Mouse (Mus musculus) myocyte (in vitro differentiated cells): ENCODE measurements around the gene Rab3gap2. TPM values are rescaled to one million over a fixed set of nuclear protein-coding genes. Genes with fewer than 3 reads are reported as not detected.

ENCODE experiments used
- H3K27me3 ChIP-seq: one replicate; pipeline ENCODE4 v1.6.1; 2011; ENCODE audit not compliant: control insufficient read depth, insufficient read depth, insufficient read length
- H3K36me3 ChIP-seq: one replicate; pipeline ENCODE4 v1.6.1; 2011; ENCODE audit not compliant: control insufficient read depth, insufficient read depth
- H3K4me2 ChIP-seq: one replicate; pipeline ENCODE4 v1.6.1; 2011; ENCODE audit warnings: low read depth, control low read depth
- H3K4me3 ChIP-seq: one replicate; pipeline ENCODE4 v1.5.1; 2011; ENCODE audit warnings: mild to moderate bottlenecking, control low read depth, moderate library complexity
- H3K79me2 ChIP-seq: one replicate; pipeline ENCODE4 v1.6.1; 2011; ENCODE audit not compliant: control insufficient read depth, insufficient read depth
- H3ac ChIP-seq: one replicate; pipeline ENCODE4 v1.6.1; 2011; ENCODE audit not compliant: control insufficient read depth, insufficient read length
- CEBPB ChIP-seq: IDR thresholded peaks from 2 replicates; pipeline ENCODE4 v1.6.1; 2011; ENCODE audit warnings: mild to moderate bottlenecking, moderate library complexity; ENCODE audit not compliant: poor library complexity, insufficient read depth, severe bottlenecking
- E2F4 ChIP-seq: IDR thresholded peaks from one replicate; pipeline ENCODE4 v1.6.1; 2011; ENCODE audit warnings: mild to moderate bottlenecking, control low read depth, moderate library complexity; ENCODE audit not compliant: insufficient read depth
- MAX ChIP-seq: IDR thresholded peaks from one replicate; pipeline ENCODE4 v1.6.1; 2011; ENCODE audit warnings: low read depth, mild to moderate bottlenecking, control low read depth
- MYOD1 ChIP-seq, 3 experiments: IDR thresholded peaks; one replicate each; pipeline ENCODE4 v1.6.1; 2011; ENCODE audit warnings: control low read depth in 2 of 3, low read depth in 2 of 3, mild to moderate bottlenecking in 2 of 3, moderate library complexity in 1 of 3; ENCODE audit not compliant: insufficient read length in 2 of 3, control insufficient read depth in 1 of 3
- MYOG ChIP-seq, 3 experiments: IDR thresholded peaks; one replicate each; pipeline ENCODE4 v1.6.1; 2011; ENCODE audit warnings: control low read depth in 2 of 3, low read depth in 2 of 3, mild to moderate bottlenecking in 2 of 3; ENCODE audit not compliant: insufficient read length in 2 of 3, control insufficient read depth in 1 of 3, insufficient read depth in 1 of 3
- POLR2A ChIP-seq: IDR thresholded peaks from one replicate; pipeline ENCODE4 v1.6.1; 2011; ENCODE audit warnings: low read depth, mild to moderate bottlenecking, control low read depth, moderate library complexity; ENCODE audit not compliant: insufficient read length
- POLR2AphosphoS2 ChIP-seq: IDR thresholded peaks from one replicate; pipeline ENCODE4 v1.6.1; 2011; ENCODE audit warnings: low read depth, control low read depth; ENCODE audit not compliant: insufficient read length
- REST ChIP-seq: IDR thresholded peaks from one replicate; pipeline ENCODE4 v1.6.1; 2011; ENCODE audit warnings: mild to moderate bottlenecking, control low read depth, moderate library complexity; ENCODE audit not compliant: insufficient read depth, insufficient read length
- SRF ChIP-seq: IDR thresholded peaks from one replicate; pipeline ENCODE4 v1.6.1; 2011; ENCODE audit warnings: low read depth; ENCODE audit not compliant: control insufficient read depth, insufficient read length
- TCF12 ChIP-seq: IDR thresholded peaks from one replicate; pipeline ENCODE4 v1.6.1; 2011; ENCODE audit warnings: mild to moderate bottlenecking, control low read depth; ENCODE audit not compliant: poor library complexity, insufficient read depth, severe bottlenecking
- TCF3 ChIP-seq: IDR thresholded peaks from one replicate; pipeline ENCODE4 v1.6.1; 2011; ENCODE audit warnings: low read depth, control low read depth; ENCODE audit not compliant: insufficient read length
- USF1 ChIP-seq: IDR thresholded peaks from one replicate; pipeline ENCODE4 v1.6.1; 2011; ENCODE audit warnings: low read depth, mild to moderate bottlenecking, control low read depth, moderate library complexity
- polyA plus RNA-seq: library from polyadenylated mRNA; unstranded; fragments of >200 nt; fragmentation: generic; extraction: Trizol; gene quantifications from one replicate; pipeline ENCODE4 v1.2.1, GENCODE M21; 2012; ENCODE audit warnings: missing spikeins

The Rab3gap2 gene
- polyA plus RNA-seq, 1 experiment = 32.2 TPM

GRCm38 (mm10) chr1:185296850-185297249 is 92.9 kb downstream of the Rab3gap2 start:
- H3K36me3 ChIP-seq = peaks cover 20% of the 10 kb centered on the region
- no peak overlapping the region for H3K4me3 ChIP-seq
- TF ChIP-seq MYOG (IDR thresholded peaks at IDR 0.05; ENCODE audit: control insufficient read depth in 1 of 3, insufficient read depth in 1 of 3, insufficient read length in 2 of 3, low read depth in 2 of 3) (no peak), CEBPB (no peak), REST (no peak), E2F4 (no peak), POLR2A (no peak), POLR2AphosphoS2 (no peak), MYOD1 (IDR thresholded peaks at IDR 0.05; ENCODE audit: control insufficient read depth in 1 of 3, insufficient read length in 2 of 3, low read depth in 2 of 3) (no peak), TCF12 (no peak), TCF3 (no peak), MAX (no peak), SRF (no peak), USF1 (no peak)
- H3K27me3 ChIP-seq = no peaks in the 10 kb centered on the region
- H3K79me2 ChIP-seq = no peaks in the 10 kb centered on the region
- no peak overlapping the region for H3ac ChIP-seq
- H3K4me2 ChIP-seq = no peak overlapping the region

GRCm38 (mm10) chr1:185298496-185298895 is 94.6 kb downstream of the Rab3gap2 start:
- no peaks in the 10 kb centered on the region for H3K79me2 ChIP-seq
- no peak overlapping the region for H3K4me3 ChIP-seq
- H3K4me2 ChIP-seq = no peak overlapping the region
- no peak overlapping the region for H3ac ChIP-seq
- no peak for TF ChIP-seq MAX
- TF ChIP-seq USF1 = no peak
- TF ChIP-seq REST = no peak
- no peak for TF ChIP-seq SRF
- TF ChIP-seq MYOG (IDR thresholded peaks at IDR 0.05; ENCODE audit: control insufficient read depth in 1 of 3, insufficient read depth in 1 of 3, insufficient read length in 2 of 3, low read depth in 2 of 3) = no peak
- no peak for TF ChIP-seq MYOD1 (IDR thresholded peaks at IDR 0.05; ENCODE audit: control insufficient read depth in 1 of 3, insufficient read length in 2 of 3, low read depth in 2 of 3)
- no peak for TF ChIP-seq TCF12
- no peak for TF ChIP-seq E2F4
- no peak for TF ChIP-seq TCF3
- no peak for TF ChIP-seq POLR2A
- no peak for TF ChIP-seq CEBPB
- TF ChIP-seq POLR2AphosphoS2 = no peak
- H3K36me3 ChIP-seq = peaks cover 21% of the 10 kb centered on the region
- H3K27me3 ChIP-seq = no peaks in the 10 kb centered on the region

- no peak overlapping the region for H3K4me2 ChIP-seq
- H3K79me2 ChIP-seq = no peaks in the 10 kb centered on the region
- H3ac ChIP-seq = no peak overlapping the region
- no peaks in the 10 kb centered on the region for H3K27me3 ChIP-seq
- H3K36me3 ChIP-seq = peaks cover 27% of the 10 kb centered on the region
- no peak for TF ChIP-seq SRF
- TF ChIP-seq USF1 = no peak
- no peak for TF ChIP-seq POLR2A
- no peak for TF ChIP-seq E2F4
- TF ChIP-seq TCF12 = no peak
- no peak for TF ChIP-seq MAX
- H3K4me3 ChIP-seq = no peak overlapping the region
Observed at GRCm38 (mm10) chr1:185302816-185303215, 98.9 kb downstream of the Rab3gap2 start.

- no peak overlapping the region for H3K4me2 ChIP-seq
- H3K36me3 ChIP-seq = peaks cover 22% of the 10 kb centered on the region
- H3ac ChIP-seq = no peak overlapping the region
- TF ChIP-seq MAX (no peak), E2F4 (no peak), MYOG (IDR thresholded peaks at IDR 0.05; ENCODE audit: control insufficient read depth in 1 of 3, insufficient read depth in 1 of 3, insufficient read length in 2 of 3, low read depth in 2 of 3) (no peak), REST (no peak), POLR2A (no peak), POLR2AphosphoS2 (no peak), CEBPB (no peak), USF1 (no peak), TCF12 (no peak), SRF (no peak), TCF3 (no peak)
- no peaks in the 10 kb centered on the region for H3K27me3 ChIP-seq
- no peak overlapping the region for H3K4me3 ChIP-seq
- H3K79me2 ChIP-seq = no peaks in the 10 kb centered on the region
Observed at GRCm38 (mm10) chr1:185306836-185307235, 102.9 kb downstream of the Rab3gap2 start.

DNA sequence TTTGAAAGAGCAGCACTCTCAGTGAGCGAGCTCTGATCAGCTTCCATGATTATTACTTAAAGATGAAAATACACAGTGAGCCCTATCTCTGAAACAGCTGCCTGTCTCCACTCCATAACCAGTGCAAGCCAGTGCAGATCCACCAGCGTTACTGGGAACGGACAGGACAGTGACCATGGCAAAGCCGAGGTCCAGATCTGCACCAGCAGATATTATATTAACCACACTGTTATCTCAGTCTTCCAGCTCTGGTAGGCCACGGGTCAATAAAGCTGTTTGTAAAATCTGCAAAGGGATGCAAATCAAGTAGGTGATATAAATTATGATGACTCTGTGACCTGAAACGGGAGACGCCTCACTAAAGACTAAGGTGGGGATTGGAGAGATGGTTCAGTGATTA is 103.7 kb downstream of the Rab3gap2 start:
- H3K4me3 ChIP-seq = no peak overlapping the region
- TF ChIP-seq MYOD1 (IDR thresholded peaks at IDR 0.05; ENCODE audit: control insufficient read depth in 1 of 3, insufficient read length in 2 of 3, low read depth in 2 of 3) = no peak
- no peak overlapping the region for H3K4me2 ChIP-seq
- H3K79me2 ChIP-seq = no peaks in the 10 kb centered on the region
- H3K36me3 ChIP-seq = peaks cover 24% of the 10 kb centered on the region
- H3K27me3 ChIP-seq = no peaks in the 10 kb centered on the region
- H3ac ChIP-seq = no peak overlapping the region
